In the genomic region with DNA sequence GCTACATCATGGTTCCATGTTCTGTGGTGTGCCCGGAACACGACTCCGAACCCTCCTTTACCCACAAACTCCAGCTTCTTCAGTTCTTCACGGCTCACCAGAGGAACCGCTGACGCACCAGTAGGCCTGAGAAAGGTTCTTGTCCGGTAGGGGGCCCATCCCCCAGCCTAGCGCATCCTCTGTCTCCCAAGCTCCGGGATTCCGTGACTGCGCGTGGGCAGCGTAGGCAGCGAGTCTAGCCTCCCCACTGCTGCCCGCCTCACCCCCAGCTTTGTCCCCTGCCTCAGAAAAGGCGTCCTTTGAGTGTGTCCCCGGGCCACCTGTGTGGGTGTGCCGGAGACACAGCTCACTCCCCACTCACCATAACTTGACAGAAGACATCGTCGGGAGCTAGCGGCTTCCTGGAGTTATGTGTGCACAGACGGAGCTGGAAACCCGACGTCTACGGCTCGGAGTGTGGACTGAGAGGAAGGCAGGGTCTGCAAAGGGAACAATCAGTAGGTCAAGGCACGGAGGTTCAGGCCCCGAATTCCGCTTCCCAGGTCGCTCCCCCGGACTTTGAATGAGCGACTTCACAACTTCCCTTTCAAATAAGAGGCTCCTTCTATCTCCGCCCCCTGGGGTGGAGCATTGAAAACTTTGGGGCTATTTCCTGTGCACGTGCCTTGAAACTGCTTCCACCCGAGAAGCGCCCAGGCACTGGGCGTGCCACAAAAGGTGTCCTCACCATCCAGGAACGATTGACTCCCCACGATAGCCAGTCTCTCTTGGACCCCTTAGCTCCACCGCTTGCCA, we compare ENCODE assay signal across 9 mouse cellular contexts. TPM values are rescaled to one million over a fixed set of nuclear protein-coding genes. Genes with fewer than 3 reads are reported as not detected.
DNase-seq lines count a peak whose midpoint lies in the region; ATAC-seq lines count a peak whose summit lies in the region.
"Had no signal": no experiment of that assay in that cellular context is flagged by ENCODE, and none has a peak within 500 bp of the region (broad histone marks: within the 10 kb centered on the region; RNA-seq: fewer than 3 reads in every experiment).

A gene (minus strand): TSS at position 610 of the 795 bp plus-strand sequence.

- WGBS in heart, embryonic 11.5 days (ENCODE audit: insufficient replicate concordance), result 4% methylated on average over 40 of the region's 40 CpGs
- 4% methylated on average over 40 of the region's 40 CpGs for WGBS in kidney, embryonic 16.5 days

- no peak within 1 kb of the TSS for H3K27ac ChIP-seq in heart, embryonic 11.5 days (ENCODE audit: low read depth, low read length)
- H3K27ac ChIP-seq in kidney, embryonic 16.5 days (ENCODE audit: low read length), result no peak within 1 kb of the TSS

- H3K9me3 ChIP-seq in heart, embryonic 11.5 days (replicated peaks; ENCODE audit: control insufficient read depth, low read length), result no peaks in the 10 kb centered on the region
- H3K9me3 ChIP-seq in kidney, embryonic 16.5 days (ENCODE audit: low read length), result no peaks in the 10 kb centered on the region
- H3K9me3 ChIP-seq: G1E had no signal

- 0 out of 2 replicates have a peak, but pooled peaks cover 8% of the 10 kb centered on the region for H3K4me1 ChIP-seq in heart, embryonic 11.5 days (ENCODE audit: control insufficient read depth, insufficient read depth, low read length)
- H3K4me1 ChIP-seq in kidney, embryonic 16.5 days (ENCODE audit: insufficient read depth, low read length), result peaks cover 12% of the 10 kb centered on the region

- DNase-seq in adrenal gland, postnatal 36 days, result peak; percentile 43 to 65
- no peak for DNase-seq in adrenal gland, adult 18-20 months (ENCODE audit: low spot score in 2 of 2)
- peak; percentile 68 for DNase-seq in c-Kit-positive CD71-positive TER-119-negative erythroid progenitor cells, embryonic 14.5 days (ENCODE audit: low read depth)
- DNase-seq in lung, postnatal 25 days (ENCODE audit: low spot score), result peak; percentile 64
- DNase-seq in spleen, postnatal 36 days (ENCODE audit: low spot score in 2 of 2), result peak; percentile 77 to 84
- no peak for DNase-seq in frontal cortex, postnatal 36 days (ENCODE audit: low spot score in 2 of 2)

- H3K9ac ChIP-seq in heart, embryonic 11.5 days (ENCODE audit: low read depth, low read length), result peak within 1 kb of the TSS; percentile 54
- peak within 1 kb of the TSS; percentile 64 for H3K9ac ChIP-seq in kidney, embryonic 16.5 days (replicated peaks; ENCODE audit: low read length)

- H3K27me3 ChIP-seq in heart, embryonic 11.5 days (ENCODE audit: control insufficient read depth, insufficient read depth, low read length), result peaks cover 54% of the 10 kb centered on the region
- H3K27me3 ChIP-seq in kidney, embryonic 16.5 days (ENCODE audit: insufficient read depth, low read length), result no peaks in the 10 kb centered on the region

- no peaks in the 10 kb centered on the region for H3K36me3 ChIP-seq in heart, embryonic 11.5 days (ENCODE audit: control insufficient read depth, insufficient read depth, low read length)
- H3K36me3 ChIP-seq in kidney, embryonic 16.5 days (ENCODE audit: insufficient read depth, low read length), result no peaks in the 10 kb centered on the region
- H3K36me3 ChIP-seq: G1E had no signal

- peak within 1 kb of the TSS; percentile 74 for H3K4me2 ChIP-seq in heart, embryonic 11.5 days
- peak within 1 kb of the TSS; percentile 88 for H3K4me2 ChIP-seq in kidney, embryonic 16.5 days (replicated peaks; ENCODE audit: low read depth, low read length)

- H3K4me3 ChIP-seq in heart, embryonic 11.5 days (ENCODE audit: low read depth, low read length), result peak within 1 kb of the TSS; percentile 41
- peak within 1 kb of the TSS; percentile 54 for H3K4me3 ChIP-seq in kidney, embryonic 16.5 days (ENCODE audit: low read length)

- no peak for ATAC-seq in heart, embryonic 11.5 days (replicated peaks; ENCODE audit: insufficient number of reproducible peaks, low FRiP score, low TSS enrichment)
- ATAC-seq in kidney, embryonic 16.5 days (ENCODE audit: low FRiP score, low TSS enrichment), result peak; percentile 16

RNA-seq across cellular contexts. Expression of the gene that starts here (rescaled TPM):
- total RNA-seq in adrenal gland, postnatal 36 days (2021), result 1 to 10 TPM; 4.5 to 5.3 TPM
- total RNA-seq in adrenal gland, adult 18-20 months (2021), result 1 to 10 TPM; 3.6 to 4.5 TPM
- polyA plus RNA-seq in heart, embryonic 11.5 days (2014; fragmentation: Nextera tagmentation; extraction: Ambion mirVana), result 19.6 and 19.8 TPM in 2 replicates
- 39.3 and 43.4 TPM in 2 replicates for polyA plus RNA-seq in kidney, embryonic 16.5 days (2015; fragmentation: Nextera tagmentation; extraction: Ambion mirVana)

Comparison
In these comparisons a context has a peak if more than half of its experiments do, and no peak if none do; other contexts are left out.
1. DNase-seq: peak in adrenal gland, postnatal 36 days (2 of 2), c-Kit-positive CD71-positive TER-119-negative erythroid progenitor cells, embryonic 14.5 days (single experiment), lung, postnatal 25 days (single experiment) and spleen, postnatal 36 days (2 of 2); none in adrenal gland, adult 18-20 months (0 of 2) and frontal cortex, postnatal 36 days (0 of 2).